Mouse (Mus musculus): Measurements from ENCODE around the gene Plekha1. TPM values are rescaled to one million over a fixed set of nuclear protein-coding genes. Genes with fewer than 3 reads are reported as not detected.

The Plekha1 gene
- polyA plus RNA-seq, 1 experiment from 2014 or later: 32.7 TPM

- Histone ChIP-seq H3K4me3 (ENCODE audit: low read depth, low read length) (no peak overlapping the region), H3K4me2 (ENCODE audit: low read depth, low read length) (no peak overlapping the region), H3K27ac (replicated peaks; ENCODE audit: low read depth, low read length) (no peak overlapping the region), H3K27me3 (ENCODE audit: control insufficient read depth, insufficient read depth, low read length) (no peaks in the 10 kb centered on the region), H3K9me3 (replicated peaks; ENCODE audit: control insufficient read depth, low read length) (no peaks in the 10 kb centered on the region), H3K36me3 (replicated peaks; ENCODE audit: control insufficient read depth, insufficient read depth, low read depth, low read length) (no peaks in the 10 kb centered on the region), H3K4me1 (ENCODE audit: control insufficient read depth, insufficient read depth, low read length) (no peaks in the 10 kb centered on the region), H3K9ac (replicated peaks; ENCODE audit: low read length) (no peak overlapping the region)
- ATAC-seq (replicated peaks; ENCODE audit: insufficient number of reproducible peaks, low FRiP score, low TSS enrichment, low read depth): no peak
- WGBS: 76% methylated on average over 7 of the region's 7 CpGs
- no peak for DNase-seq (ENCODE audit: low spot score)
These were observed 845 bp upstream of the Plekha1 start for GRCm38 (mm10) chr7:130864711-130865110.

GRCm38 (mm10) chr7:130866640-130867039 lies 1.1 kb downstream of the Plekha1 start:
- Histone ChIP-seq H3K36me3 (replicated peaks; ENCODE audit: control insufficient read depth, insufficient read depth, low read depth, low read length) (no peaks in the 10 kb centered on the region), H3K27ac (replicated peaks; ENCODE audit: low read depth, low read length) (no peak overlapping the region), H3K4me3 (ENCODE audit: low read depth, low read length) (peak overlapping the region; percentile 87), H3K4me2 (ENCODE audit: low read depth, low read length) (peak overlapping the region; percentile 76), H3K9ac (replicated peaks; ENCODE audit: low read length) (peak overlapping the region; percentile 76), H3K9me3 (replicated peaks; ENCODE audit: control insufficient read depth, low read length) (no peaks in the 10 kb centered on the region), H3K27me3 (ENCODE audit: control insufficient read depth, insufficient read depth, low read length) (no peaks in the 10 kb centered on the region), H3K4me1 (ENCODE audit: control insufficient read depth, insufficient read depth, low read length) (no peaks in the 10 kb centered on the region)
- WGBS: under 1% methylated on average over 13 of the region's 13 CpGs
- ATAC-seq (replicated peaks; ENCODE audit: insufficient number of reproducible peaks, low FRiP score, low TSS enrichment, low read depth) (no peak), DNase-seq (ENCODE audit: low spot score) (no peak)

GRCm38 (mm10) chr7:130867256-130867655 lies 1.7 kb downstream of the Plekha1 start:
- Histone ChIP-seq H3K4me2 (ENCODE audit: low read depth, low read length) (no peak overlapping the region), H3K27me3 (ENCODE audit: control insufficient read depth, insufficient read depth, low read length) (no peaks in the 10 kb centered on the region), H3K4me3 (ENCODE audit: low read depth, low read length) (no peak overlapping the region), H3K4me1 (ENCODE audit: control insufficient read depth, insufficient read depth, low read length) (no peaks in the 10 kb centered on the region), H3K27ac (replicated peaks; ENCODE audit: low read depth, low read length) (no peak overlapping the region), H3K9me3 (replicated peaks; ENCODE audit: control insufficient read depth, low read length) (no peaks in the 10 kb centered on the region), H3K9ac (replicated peaks; ENCODE audit: low read length) (no peak overlapping the region), H3K36me3 (replicated peaks; ENCODE audit: control insufficient read depth, insufficient read depth, low read depth, low read length) (no peaks in the 10 kb centered on the region)
- ATAC-seq (replicated peaks; ENCODE audit: insufficient number of reproducible peaks, low FRiP score, low TSS enrichment, low read depth) (no peak), DNase-seq (ENCODE audit: low spot score) (no peak)
- 74% methylated on average over 3 of the region's 3 CpGs for WGBS

- H3K4me3 ChIP-seq (ENCODE audit: low read depth, low read length): no peak overlapping the region
- no peaks in the 10 kb centered on the region for H3K36me3 ChIP-seq (replicated peaks; ENCODE audit: control insufficient read depth, insufficient read depth, low read depth, low read length)
- H3K27ac ChIP-seq (replicated peaks; ENCODE audit: low read depth, low read length): no peak overlapping the region
- H3K4me2 ChIP-seq (ENCODE audit: low read depth, low read length): no peak overlapping the region
- no peaks in the 10 kb centered on the region for H3K9me3 ChIP-seq (replicated peaks; ENCODE audit: control insufficient read depth, low read length)
- no peak overlapping the region for H3K9ac ChIP-seq (replicated peaks; ENCODE audit: low read length)
- no peaks in the 10 kb centered on the region for H3K27me3 ChIP-seq (ENCODE audit: control insufficient read depth, insufficient read depth, low read length)
- no peaks in the 10 kb centered on the region for H3K4me1 ChIP-seq (ENCODE audit: control insufficient read depth, insufficient read depth, low read length)
- ATAC-seq (replicated peaks; ENCODE audit: insufficient number of reproducible peaks, low FRiP score, low TSS enrichment, low read depth) (no peak), DNase-seq (ENCODE audit: low spot score) (no peak)
- WGBS: 93% methylated on average over 2 of the region's 2 CpGs
These were observed 18.6 kb downstream of the Plekha1 start for GRCm38 (mm10) chr7:130884161-130884560.

GRCm38 (mm10) chr7:130886246-130886645 lies 20.7 kb downstream of the Plekha1 start:
- H3K36me3 ChIP-seq (replicated peaks; ENCODE audit: control insufficient read depth, insufficient read depth, low read depth, low read length): no peaks in the 10 kb centered on the region
- H3K27me3 ChIP-seq (ENCODE audit: control insufficient read depth, insufficient read depth, low read length): no peaks in the 10 kb centered on the region
- no peak for ATAC-seq (replicated peaks; ENCODE audit: insufficient number of reproducible peaks, low FRiP score, low TSS enrichment, low read depth)
- no peak for DNase-seq (ENCODE audit: low spot score)
- H3K4me1 ChIP-seq (ENCODE audit: control insufficient read depth, insufficient read depth, low read length): no peaks in the 10 kb centered on the region
- no peak overlapping the region for H3K4me2 ChIP-seq (ENCODE audit: low read depth, low read length)
- no peak overlapping the region for H3K9ac ChIP-seq (replicated peaks; ENCODE audit: low read length)
- WGBS: 90% methylated on average over 3 of the region's 3 CpGs
- H3K9me3 ChIP-seq (replicated peaks; ENCODE audit: control insufficient read depth, low read length): no peaks in the 10 kb centered on the region
- no peak overlapping the region for H3K4me3 ChIP-seq (ENCODE audit: low read depth, low read length)
- H3K27ac ChIP-seq (replicated peaks; ENCODE audit: low read depth, low read length): no peak overlapping the region

GRCm38 (mm10) chr7:130887946-130888345 lies 22.4 kb downstream of the Plekha1 start:
- no peak for DNase-seq (ENCODE audit: low spot score)
- Histone ChIP-seq H3K9me3 (replicated peaks; ENCODE audit: control insufficient read depth, low read length) (no peaks in the 10 kb centered on the region), H3K9ac (replicated peaks; ENCODE audit: low read length) (no peak overlapping the region), H3K4me2 (ENCODE audit: low read depth, low read length) (no peak overlapping the region), H3K36me3 (replicated peaks; ENCODE audit: control insufficient read depth, insufficient read depth, low read depth, low read length) (no peaks in the 10 kb centered on the region), H3K4me3 (ENCODE audit: low read depth, low read length) (no peak overlapping the region), H3K27me3 (ENCODE audit: control insufficient read depth, insufficient read depth, low read length) (no peaks in the 10 kb centered on the region), H3K4me1 (ENCODE audit: control insufficient read depth, insufficient read depth, low read length) (no peaks in the 10 kb centered on the region), H3K27ac (replicated peaks; ENCODE audit: low read depth, low read length) (no peak overlapping the region)
- ATAC-seq (replicated peaks; ENCODE audit: insufficient number of reproducible peaks, low FRiP score, low TSS enrichment, low read depth): no peak
- 11% methylated on average over 3 of the region's 3 CpGs for WGBS

GRCm38 (mm10) chr7:130890871-130891270 lies 25.3 kb downstream of the Plekha1 start:
- 30% methylated on average over 2 of the region's 2 CpGs for WGBS
- Histone ChIP-seq H3K27me3 (ENCODE audit: control insufficient read depth, insufficient read depth, low read length) (no peaks in the 10 kb centered on the region), H3K27ac (replicated peaks; ENCODE audit: low read depth, low read length) (no peak overlapping the region), H3K4me1 (ENCODE audit: control insufficient read depth, insufficient read depth, low read length) (no peaks in the 10 kb centered on the region), H3K4me3 (ENCODE audit: low read depth, low read length) (no peak overlapping the region), H3K36me3 (replicated peaks; ENCODE audit: control insufficient read depth, insufficient read depth, low read depth, low read length) (no peaks in the 10 kb centered on the region), H3K9ac (replicated peaks; ENCODE audit: low read length) (no peak overlapping the region), H3K4me2 (ENCODE audit: low read depth, low read length) (no peak overlapping the region), H3K9me3 (replicated peaks; ENCODE audit: control insufficient read depth, low read length) (no peaks in the 10 kb centered on the region)
- DNase-seq (ENCODE audit: low spot score) (no peak), ATAC-seq (replicated peaks; ENCODE audit: insufficient number of reproducible peaks, low FRiP score, low TSS enrichment, low read depth) (no peak)

GRCm38 (mm10) chr7:130892973-130893372 lies 27.4 kb downstream of the Plekha1 start:
- Histone ChIP-seq H3K4me2 (ENCODE audit: low read depth, low read length) (no peak overlapping the region), H3K36me3 (replicated peaks; ENCODE audit: control insufficient read depth, insufficient read depth, low read depth, low read length) (no peaks in the 10 kb centered on the region), H3K9ac (replicated peaks; ENCODE audit: low read length) (no peak overlapping the region), H3K4me1 (ENCODE audit: control insufficient read depth, insufficient read depth, low read length) (no peaks in the 10 kb centered on the region), H3K27me3 (ENCODE audit: control insufficient read depth, insufficient read depth, low read length) (no peaks in the 10 kb centered on the region), H3K9me3 (replicated peaks; ENCODE audit: control insufficient read depth, low read length) (no peaks in the 10 kb centered on the region), H3K27ac (replicated peaks; ENCODE audit: low read depth, low read length) (no peak overlapping the region), H3K4me3 (ENCODE audit: low read depth, low read length) (no peak overlapping the region)
- WGBS: 76% methylated on average over 6 of the region's 6 CpGs
- DNase-seq (ENCODE audit: low spot score) (no peak), ATAC-seq (replicated peaks; ENCODE audit: insufficient number of reproducible peaks, low FRiP score, low TSS enrichment, low read depth) (no peak)

Measured in embryonic facial prominence, embryonic 11.5 days (tissue).